Mouse (Mus musculus) cerebellum, postnatal 36 days (tissue): ENCODE data around the gene Esyt3.

ENCODE experiments used
- DNase-seq, 2 experiments: peaks; one replicate each; pipeline ENCODE4 v3.0.0; 2021 to 2022; ENCODE audit warnings: mixed read lengths in 2 of 2

Gene Esyt3

DNA sequence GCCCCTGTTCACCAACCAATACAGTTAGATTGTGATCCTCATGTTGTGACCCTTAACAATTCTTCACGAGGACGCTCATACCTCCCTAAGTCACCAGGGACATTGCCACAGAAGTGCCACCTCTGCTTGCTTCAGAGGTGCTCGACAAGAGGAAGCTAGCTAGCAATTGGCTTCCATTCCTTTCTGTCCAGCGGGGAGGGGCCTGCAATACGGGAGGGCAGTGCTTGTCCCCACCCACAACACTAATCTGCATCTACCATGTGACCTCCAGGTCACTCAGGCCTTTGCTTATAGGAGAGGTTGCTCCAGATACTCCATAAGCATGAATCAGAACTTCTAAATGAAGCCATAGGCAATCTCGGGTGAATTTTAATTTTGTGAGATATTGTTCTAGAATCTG lies 5.0 kb downstream of the Esyt3 start:
- DNase-seq = no peak

DNA sequence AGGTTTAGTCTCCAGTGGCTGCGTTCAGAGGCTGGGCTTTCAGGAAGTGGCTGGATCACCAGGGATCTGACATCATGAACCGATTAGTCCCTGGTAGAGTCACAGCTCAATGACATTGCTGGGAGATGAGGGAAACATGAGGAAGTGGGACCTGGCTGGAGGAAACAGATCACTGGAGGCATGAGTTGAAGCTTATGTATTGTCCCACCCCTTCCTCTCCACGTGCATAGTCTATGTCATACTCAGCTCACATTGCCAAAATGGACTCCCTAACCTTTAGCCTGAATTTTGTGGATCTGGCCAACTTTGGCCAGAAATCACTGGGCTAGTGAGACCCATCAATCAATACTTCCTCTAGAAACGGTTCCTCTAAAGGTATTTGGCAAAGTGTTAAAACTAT lies 5.4 kb downstream of the Esyt3 start:
- DNase-seq = no peak

DNA sequence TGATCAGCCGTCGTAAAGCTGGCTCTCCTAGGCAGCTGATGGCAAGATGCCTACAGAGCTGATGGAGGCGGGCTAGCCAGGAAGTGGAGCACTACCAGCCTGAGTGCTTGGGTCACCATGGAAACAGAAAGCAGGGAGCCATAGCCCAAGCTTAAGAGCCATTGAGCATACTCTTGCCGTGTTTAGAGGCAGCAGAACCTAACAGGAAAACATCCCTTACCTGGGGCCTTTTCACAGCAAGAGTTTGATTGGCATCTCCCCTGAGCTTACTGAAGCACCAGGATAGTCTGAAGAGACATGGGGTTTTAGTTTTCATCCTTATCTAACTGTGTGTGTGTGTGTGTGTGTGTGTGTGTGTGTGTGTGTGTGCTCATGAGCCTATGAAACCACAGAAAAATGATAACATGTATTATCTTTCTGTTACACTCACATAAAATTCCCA lies 13.0 kb downstream of the Esyt3 start:
- DNase-seq = no peak

DNA sequence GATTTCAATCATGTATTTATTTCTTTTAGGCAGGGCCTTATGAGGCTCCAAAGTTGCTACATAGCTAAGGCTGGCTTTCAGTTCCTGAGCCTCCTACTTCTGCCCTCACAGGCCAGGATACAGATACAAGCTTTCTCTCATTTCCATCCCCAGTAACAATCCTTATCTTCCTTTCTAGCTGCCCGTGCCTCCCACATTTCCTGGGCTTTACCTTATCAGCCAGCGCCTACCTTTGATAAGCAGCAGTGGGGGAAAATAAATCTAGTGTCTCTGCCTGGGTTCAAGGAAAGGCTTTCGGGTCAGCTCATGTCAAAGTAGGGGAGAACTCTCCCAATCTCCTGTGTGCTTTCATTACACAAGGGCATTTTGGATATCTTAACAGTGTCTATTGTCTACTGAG lies 16.8 kb downstream of the Esyt3 start:
- no peak for DNase-seq

DNA sequence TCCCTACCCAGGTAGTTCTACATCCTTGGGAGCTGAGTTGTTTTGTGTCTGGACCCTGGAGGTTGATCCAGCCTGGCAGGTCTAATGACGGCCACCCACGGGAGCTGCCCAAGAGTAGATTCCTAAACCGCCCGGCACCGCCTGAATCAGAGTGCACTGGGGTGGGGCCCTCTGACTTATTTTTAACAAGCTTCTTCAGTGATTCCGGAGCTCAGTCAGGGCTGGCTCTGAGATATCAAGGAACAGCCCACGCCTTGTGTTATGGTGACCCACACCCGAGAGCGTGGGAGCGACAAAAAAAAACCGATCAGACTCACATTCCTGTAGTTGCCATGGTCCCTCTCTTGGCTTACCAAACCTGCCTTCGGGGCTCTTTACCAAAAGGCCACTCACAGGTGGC lies 18.2 kb downstream of the Esyt3 start:
- no peak for DNase-seq

DNA sequence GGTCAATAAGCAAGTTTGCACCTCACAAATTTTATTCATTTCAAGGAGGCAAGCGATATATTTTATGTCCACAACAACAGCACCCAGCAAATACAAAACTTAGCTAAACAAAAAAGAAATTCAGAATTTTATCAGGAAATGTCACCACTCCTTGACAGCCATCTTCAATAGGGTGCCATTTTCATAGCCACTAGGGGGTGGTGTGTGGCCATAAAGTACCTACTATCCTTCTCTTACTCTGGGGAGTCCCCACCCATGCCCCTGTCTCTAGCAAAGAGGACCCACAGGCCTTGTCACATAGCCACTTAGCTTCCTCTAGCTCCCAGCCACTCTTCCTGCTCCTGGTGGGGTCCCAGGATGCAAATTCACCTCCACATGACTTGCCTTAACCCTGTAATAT lies 19.2 kb downstream of the Esyt3 start:
- DNase-seq = no peak

DNA sequence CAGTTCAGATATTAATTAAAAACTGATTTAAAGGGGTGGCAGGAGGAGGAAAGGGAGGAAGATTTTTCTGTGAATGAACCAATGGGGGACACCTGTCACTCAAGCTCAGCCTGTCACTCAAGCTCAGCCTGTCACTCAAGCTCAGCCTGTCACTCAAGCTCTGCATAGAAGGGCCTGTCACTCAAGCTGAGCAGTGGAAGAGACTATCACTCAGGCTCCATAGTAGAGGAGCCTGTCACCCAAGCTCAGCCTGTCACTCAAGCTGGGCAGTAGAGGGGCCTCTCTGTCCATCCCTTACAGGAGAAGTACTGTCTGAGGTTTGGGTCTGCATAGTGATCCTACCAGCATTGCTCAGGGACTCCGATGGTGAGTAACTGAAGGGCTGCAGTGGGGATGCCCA lies 20.1 kb downstream of the Esyt3 start:
- DNase-seq = no peak

DNA sequence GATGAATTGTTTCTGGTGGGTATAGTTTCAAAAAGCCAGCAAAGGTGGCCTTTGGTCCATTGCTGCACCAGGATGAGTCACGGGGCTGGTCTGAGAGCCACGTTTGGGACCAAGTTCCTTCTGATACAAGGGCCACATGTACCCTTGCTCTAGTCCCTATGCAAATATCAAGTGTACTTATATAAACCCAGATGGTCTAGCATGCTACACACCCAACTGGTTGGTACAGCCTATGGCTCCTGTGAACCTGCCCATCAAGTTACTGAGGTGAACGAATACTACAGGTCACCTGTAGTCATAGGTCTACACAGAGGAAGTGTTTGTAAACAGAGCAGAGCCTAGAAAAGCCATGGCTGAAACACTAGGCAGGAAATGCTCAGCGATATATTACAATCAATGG lies 21.8 kb downstream of the Esyt3 start:
- DNase-seq = no peak

DNA sequence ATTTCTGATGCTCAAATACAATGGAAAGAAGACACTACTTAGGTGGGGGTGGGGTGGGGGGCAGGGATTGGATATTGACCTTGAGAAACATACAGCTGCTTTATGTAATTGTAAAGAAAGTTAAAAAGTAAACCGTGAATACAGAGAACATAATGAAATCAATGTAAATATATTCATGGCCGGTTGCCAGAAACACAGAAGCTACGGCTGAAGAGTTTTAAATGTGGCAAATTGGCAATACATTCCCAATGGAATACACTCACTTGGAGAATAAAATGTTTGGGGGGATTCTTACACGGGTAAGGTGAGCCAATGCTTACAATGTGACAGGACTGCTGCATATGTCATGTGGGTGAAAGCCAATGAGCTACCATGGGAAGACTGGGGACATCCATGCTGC lies 31.5 kb downstream of the Esyt3 start:
- no peak for DNase-seq

DNA sequence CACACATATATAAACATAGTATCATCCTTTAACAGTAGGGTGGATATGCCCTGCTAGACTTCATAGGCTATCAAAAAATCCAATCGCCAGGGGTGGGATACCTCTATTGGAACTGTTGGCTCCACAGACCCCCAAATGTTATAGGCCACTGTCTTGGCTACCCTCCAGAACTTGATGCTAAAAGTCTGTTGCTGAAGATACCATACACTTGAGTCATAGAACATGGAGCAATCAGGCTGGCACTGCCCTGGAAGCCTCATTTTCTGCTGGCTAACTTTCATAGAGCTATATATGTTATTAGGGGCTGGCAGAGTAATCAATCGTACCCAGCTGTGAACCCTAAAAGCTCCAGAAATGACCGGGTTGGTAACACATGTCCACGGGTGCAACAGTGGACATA lies 32.4 kb downstream of the Esyt3 start:
- DNase-seq = no peak

DNA sequence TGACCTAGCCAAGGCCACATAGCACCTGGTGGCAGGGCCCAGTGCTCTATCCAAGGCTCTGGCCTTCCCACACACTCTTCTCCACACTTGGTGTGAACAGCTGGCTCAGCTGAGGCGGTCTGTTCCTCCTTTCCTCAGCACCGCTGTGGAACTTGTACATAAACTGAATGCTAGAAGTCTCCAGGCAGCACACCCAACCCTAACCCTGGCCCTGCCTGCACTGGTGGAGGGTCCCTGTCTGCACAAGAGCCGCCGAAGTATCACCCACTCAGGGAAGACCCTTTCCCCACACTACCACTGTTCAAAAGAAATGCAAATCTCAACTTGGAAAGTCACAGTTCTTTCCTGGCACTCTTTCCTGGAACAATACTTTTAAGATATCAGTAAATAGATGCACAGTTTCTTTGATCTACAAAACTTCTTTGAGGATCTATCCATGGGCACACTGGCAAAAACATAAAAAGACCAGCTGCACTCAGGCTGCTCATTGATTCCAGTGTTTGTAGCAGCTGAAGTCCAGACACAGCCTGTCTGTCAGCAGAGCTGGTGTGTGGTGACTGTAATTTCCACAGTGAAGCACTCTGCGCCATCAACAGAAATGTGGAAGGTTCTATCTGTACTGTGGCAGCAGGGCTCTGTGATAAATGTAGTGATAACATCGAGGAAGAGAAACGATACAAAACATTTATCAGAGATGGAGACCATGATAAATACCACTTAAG lies 33.0 kb downstream of the Esyt3 start:
- DNase-seq = no peak

DNA sequence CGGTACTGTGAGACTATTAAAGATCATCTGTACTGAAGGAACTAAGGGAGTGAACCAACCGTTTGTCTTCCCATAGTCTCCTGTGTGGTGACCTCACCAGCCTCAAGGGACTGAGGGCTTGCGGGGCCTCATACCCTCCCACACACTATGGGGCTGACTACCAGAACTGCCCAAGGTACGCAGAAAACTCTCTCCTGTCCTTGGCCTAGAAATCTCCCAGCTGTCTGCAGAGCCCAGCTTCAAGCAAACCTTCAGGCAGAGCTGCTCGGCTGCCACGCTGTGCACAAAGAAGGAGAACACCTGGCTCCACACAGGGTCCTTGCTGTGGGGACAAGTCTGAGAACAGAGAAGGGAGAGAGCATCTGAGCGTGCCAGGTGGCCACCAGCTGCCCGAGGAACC lies 38.4 kb downstream of the Esyt3 start:
- DNase-seq = no peak

DNA sequence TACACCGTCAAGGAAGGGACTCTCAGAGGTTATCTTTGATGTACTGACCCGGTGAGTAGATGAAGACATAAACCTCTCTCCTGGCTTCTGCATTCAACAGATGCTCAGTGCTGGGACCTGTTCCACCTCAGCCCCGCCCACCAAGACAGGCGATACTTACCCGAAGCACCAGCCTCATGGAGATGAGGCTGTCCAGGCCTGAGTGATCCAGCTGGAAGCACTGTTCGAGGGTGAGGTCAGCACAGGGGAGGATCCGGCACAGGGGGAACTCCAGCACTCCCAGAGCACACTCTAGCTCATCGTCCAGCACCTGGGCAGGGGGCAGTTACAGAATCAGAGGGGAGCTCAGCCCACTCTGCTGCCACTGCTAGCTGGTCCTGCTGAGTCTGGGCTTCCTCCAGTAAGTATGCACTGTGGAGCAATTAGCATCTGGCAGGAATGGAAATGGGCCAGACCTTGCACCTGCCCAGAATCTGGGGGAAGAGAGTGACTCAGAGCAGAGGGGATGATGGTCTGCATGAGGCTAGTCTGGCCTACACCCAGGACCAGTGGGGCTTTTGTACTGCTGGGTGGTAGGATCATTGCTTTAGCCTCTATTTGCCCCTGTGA lies 38.9 kb downstream of the Esyt3 start:
- DNase-seq = no peak

DNA sequence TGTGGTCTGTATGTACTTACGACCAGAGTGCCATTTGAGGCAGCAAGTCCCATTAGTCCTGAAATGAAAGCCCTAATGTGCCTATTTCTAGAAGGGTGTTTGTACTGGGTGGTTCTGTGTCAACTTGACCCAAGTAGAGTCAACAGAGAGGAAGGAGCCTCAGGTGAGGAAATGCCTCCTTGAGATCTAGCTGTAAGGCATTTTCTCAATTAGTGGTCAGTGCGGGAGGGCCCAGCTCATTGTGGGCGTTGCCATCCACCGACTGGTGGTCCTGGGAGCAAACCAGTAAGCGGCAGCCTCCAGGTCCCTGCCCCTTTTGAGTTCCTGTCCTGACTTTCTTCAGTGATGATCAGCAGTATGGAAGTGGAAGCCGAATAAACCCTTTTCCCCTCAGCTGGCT lies 52.1 kb downstream of the Esyt3 start:
- DNase-seq = no peak

DNA sequence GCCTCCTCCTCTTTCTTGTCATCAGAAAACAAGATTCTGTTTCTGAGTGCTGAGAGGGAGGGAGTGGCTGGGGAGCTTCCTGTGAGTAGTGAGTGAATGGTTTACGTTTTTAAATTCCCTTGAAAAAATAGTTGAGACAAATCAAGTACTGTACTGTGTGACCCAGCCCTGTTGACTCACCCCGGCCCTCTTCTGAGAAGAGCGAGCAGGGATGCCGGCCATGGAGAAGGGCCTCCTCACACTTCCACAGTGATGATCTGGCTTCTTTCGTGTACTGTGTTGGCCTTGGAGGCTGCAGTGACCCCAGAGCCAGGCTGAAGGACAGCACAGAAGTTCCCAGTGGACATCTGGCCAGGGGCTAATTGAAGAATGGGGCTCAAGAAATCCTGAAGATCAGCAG lies 54.1 kb downstream of the Esyt3 start:
- no peak for DNase-seq
